Mouse (Mus musculus) yolk sac, embryonic 10.5 days (tissue): ENCODE measurements around the gene Pnpla8.
"Not testable (repeated sequence)": the region's sequence is repeated elsewhere in the genome, so short reads cannot be mapped to it uniquely, and the experiment has no call there.

Experiments
- DNase-seq: peaks from one replicate; pipeline ENCODE4 v3.0.0-alpha.2; 2017; ENCODE audit warnings: low spot score

The Pnpla8 gene

GRCm38 (mm10) chr12:44269311-44269831 is 48.2 kb downstream of the Pnpla8 start:
- peak; percentile 90 for DNase-seq

GRCm38 (mm10) chr12:44274125-44274835 is 53.1 kb downstream of the Pnpla8 start:
- peak; percentile 54 for DNase-seq

GRCm38 (mm10) chr12:44280147-44280546 is 59.0 kb downstream of the Pnpla8 start:
- DNase-seq = not testable (repeated sequence)

- no peak for DNase-seq
Measured at GRCm38 (mm10) chr12:44281534-44281933, 60.4 kb downstream of the Pnpla8 start.

GRCm38 (mm10) chr12:44283378-44283777 is 62.2 kb downstream of the Pnpla8 start:
- DNase-seq = peak; percentile 20

GRCm38 (mm10) chr12:44286992-44287391 is 65.8 kb downstream of the Pnpla8 start:
- DNase-seq = no peak

- DNase-seq = peak; percentile 22
Measured at GRCm38 (mm10) chr12:44292281-44292680, 71.1 kb downstream of the Pnpla8 start.

GRCm38 (mm10) chr12:44300793-44301192 is 79.6 kb downstream of the Pnpla8 start:
- DNase-seq = no peak

- no peak for DNase-seq
Measured at GRCm38 (mm10) chr12:44304012-44304411, 82.8 kb downstream of the Pnpla8 start.

GRCm38 (mm10) chr12:44304869-44305268 is 83.7 kb downstream of the Pnpla8 start:
- DNase-seq = no peak

- no peak for DNase-seq
Measured at GRCm38 (mm10) chr12:44308221-44308620, 87.1 kb downstream of the Pnpla8 start.

- no peak for DNase-seq
Measured at GRCm38 (mm10) chr12:44315212-44315611, 94.0 kb downstream of the Pnpla8 start.

GRCm38 (mm10) chr12:44325091-44325490 is 103.9 kb downstream of the Pnpla8 start:
- DNase-seq = no peak

- no peak for DNase-seq
Measured at GRCm38 (mm10) chr12:44327452-44327851, 106.3 kb downstream of the Pnpla8 start.

GRCm38 (mm10) chr12:44328381-44329315 is 107.5 kb downstream of the Pnpla8 start, which contains the start of gene Nrcam:
Gene Nrcam (plus strand): TSS chr12:44328885.
- DNase-seq = peak; percentile 33

GRCm38 (mm10) chr12:44329316-44330215 is 108.4 kb downstream of the Pnpla8 start:
- peak; percentile 38 for DNase-seq

GRCm38 (mm10) chr12:44330216-44330719 is 109.1 kb downstream of the Pnpla8 start:
- DNase-seq = no peak

- no peak for DNase-seq
Measured at GRCm38 (mm10) chr12:44337136-44337640, 116.0 kb downstream of the Pnpla8 start.

GRCm38 (mm10) chr12:44338195-44338622 is 117.0 kb downstream of the Pnpla8 start:
- no peak for DNase-seq

GRCm38 (mm10) chr12:44344075-44344474 is 122.9 kb downstream of the Pnpla8 start:
- no peak for DNase-seq

- DNase-seq = no peak
Measured at GRCm38 (mm10) chr12:44345251-44345650, 124.1 kb downstream of the Pnpla8 start.
